Mouse (Mus musculus) sigmoid colon, adult 10 weeks (tissue): ENCODE results near the gene Pmfbp1. TPM values are rescaled to one million over a fixed set of nuclear protein-coding genes. Genes with fewer than 3 reads are reported as not detected.

ENCODE experiments used
- polyA plus RNA-seq: library from polyadenylated mRNA; stranded (reverse); fragments of 350-450 nt; fragmentation: Illumina TruSeq; extraction: RNeasy Lipid Tissue Mini Kit (QIAGEN cat#74804); gene quantifications from one replicate; pipeline ENCODE4 v1.2.3, GENCODE M21; 2014; ENCODE audit warnings: low read depth, low replicate concordance

The Pmfbp1 gene
- not detected for polyA plus RNA-seq

DNA sequence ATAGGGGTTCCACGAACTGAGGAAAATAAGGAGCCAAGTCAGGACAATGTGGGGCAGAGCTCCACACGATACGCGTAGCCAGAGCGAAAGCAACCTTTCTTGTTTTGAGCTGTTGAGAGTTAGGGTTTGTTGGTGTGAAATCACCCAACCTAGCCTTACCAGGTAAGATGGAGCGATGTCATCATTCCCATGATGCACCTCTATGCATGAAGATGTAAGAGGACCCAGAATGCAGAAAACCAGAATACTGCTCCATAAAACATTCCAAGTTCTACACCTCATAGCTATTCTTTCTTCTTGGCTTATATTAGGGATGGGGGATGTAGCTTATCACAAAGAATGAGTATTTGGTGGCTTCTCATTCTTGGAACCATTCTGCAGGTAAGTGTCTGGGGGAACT, at the start of gene Pmfbp1:
Gene Pmfbp1 (plus strand): TSS at position 301 of the 400 bp plus-strand sequence.

DNA sequence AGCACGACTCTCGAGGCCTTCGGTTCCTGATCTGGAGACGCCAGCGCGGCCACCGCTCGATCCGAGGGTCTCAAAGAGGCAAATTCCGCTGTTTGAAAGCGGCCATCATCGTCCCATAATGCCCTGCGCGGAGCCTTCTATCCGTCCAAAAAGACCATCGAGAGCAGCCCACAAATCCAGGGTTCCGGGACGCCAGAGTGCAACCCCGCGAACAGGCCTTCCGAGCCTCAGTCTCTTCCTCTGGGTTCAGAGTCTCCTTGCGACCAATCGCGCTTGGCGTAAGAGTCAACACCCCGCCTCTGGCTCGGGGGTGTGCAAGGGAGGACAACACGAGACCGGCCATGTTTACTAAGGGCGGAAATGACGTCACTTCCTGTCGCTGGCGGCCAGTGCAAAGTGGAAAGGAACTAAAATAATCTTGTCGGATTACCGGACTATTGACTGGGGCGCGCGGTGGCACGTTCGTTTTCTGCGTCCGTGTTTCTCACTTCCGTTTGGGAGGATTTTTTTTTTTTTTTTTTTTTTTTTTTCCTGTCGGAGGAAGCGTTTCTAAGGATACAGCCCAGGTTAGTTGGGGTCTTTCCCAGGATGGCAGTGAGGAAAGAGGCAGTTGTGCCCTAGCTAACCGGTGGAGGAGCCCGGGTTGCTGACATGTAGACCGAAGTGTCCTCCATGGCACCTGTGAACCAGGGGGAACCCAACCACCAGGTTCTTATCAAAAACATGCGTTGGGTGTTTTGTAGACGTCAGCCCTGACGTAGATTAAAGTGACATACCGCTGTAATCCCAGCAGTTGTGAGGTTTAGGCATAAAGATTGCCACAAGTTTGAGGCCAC, 71.9 kb downstream of the Pmfbp1 start, which contains the start of the genes Dhx38 and Txnl4b:
Gene Dhx38 (minus strand): TSS at position 364 of the 836 bp plus-strand sequence.
Gene Txnl4b (plus strand): TSS at position 395 of the 836 bp plus-strand sequence.

DNA sequence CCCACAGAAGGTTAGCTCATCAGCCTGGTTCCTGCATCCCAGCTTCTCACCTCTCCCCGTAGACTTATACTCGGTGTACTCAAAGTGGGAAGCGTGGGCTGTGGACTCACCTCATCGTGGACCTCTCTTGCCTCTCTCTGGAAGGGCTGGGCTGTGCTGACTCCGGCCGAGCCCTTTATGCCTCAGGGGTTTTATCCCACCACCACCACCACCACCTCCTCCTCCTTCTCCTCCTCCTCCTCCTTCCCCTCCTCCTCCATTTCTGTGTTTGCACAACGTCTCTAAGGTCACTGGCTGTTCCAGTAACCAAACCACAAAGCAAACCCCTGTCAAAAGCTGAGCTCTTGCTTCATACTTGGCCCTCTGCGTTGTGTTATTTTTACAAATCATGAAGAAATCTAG, 85.1 kb downstream of the Pmfbp1 start, which contains the start of gene Hp:
Gene Hp (minus strand): TSS at position 273 of the 402 bp plus-strand sequence.

Other genes with a start within 250 kb of the Pmfbp1 start
- 3.2 TPM for gene Dhx38, start 71.8 kb downstream of the Pmfbp1 start, polyA plus RNA-seq
- 14.7 TPM for gene Txnl4b, start 71.9 kb downstream of the Pmfbp1 start, polyA plus RNA-seq
- not detected for gene Hp, start 85.1 kb downstream of the Pmfbp1 start, polyA plus RNA-seq
- 2.8 TPM for gene Dhodh, start 114.6 kb downstream of the Pmfbp1 start, polyA plus RNA-seq
- gene Pkd1l3, start 120.5 kb downstream of the Pmfbp1 start, polyA plus RNA-seq, result not detected
- gene Ist1, start 199.2 kb downstream of the Pmfbp1 start, polyA plus RNA-seq, result 128 TPM
- 3.7 TPM for gene Zfp821, start 211.5 kb downstream of the Pmfbp1 start, polyA plus RNA-seq
- 16.7 TPM for gene Atxn1l, start 243.7 kb downstream of the Pmfbp1 start, polyA plus RNA-seq